Mouse (Mus musculus) gastrocnemius, adult 2 months (tissue): ENCODE measurements at regions not wholly inside any gene's neighbourhood (a gene's known extent, or its start where the extent isn't known, plus 50 kb on each side); places are given as distances from the start of the nearest gene placed in this dataset.
A peak's percentile ranks its signal among the peaks of the same experiment; 100 is the strongest.

Experiments
- DNase-seq: peaks from one replicate; pipeline ENCODE4 v3.0.0; 2022
- H3K27ac ChIP-seq: fragments of 200-600 bp; 2 replicates; pipeline ENCODE4 v1.8.1; 2022; ENCODE audit warnings: mild to moderate bottlenecking
- H3K4me3 ChIP-seq: fragments of 200-600 bp; 2 replicates; pipeline ENCODE4 v1.8.1; 2022; ENCODE audit warnings: mild to moderate bottlenecking, moderate library complexity
- CTCF ChIP-seq: fragments of 200-600 bp; IDR thresholded peaks from 2 replicates; pipeline ENCODE4 v1.8.1; 2022; ENCODE audit warnings: antibody characterized with exemption, mild to moderate bottlenecking, moderate library complexity
- intact Hi-C: fragments of 180-260 bp; cut with DNase I; formaldehyde crosslinking; loops from one replicate; pipeline ENCODE4 v1.15.1; 2025

DNA sequence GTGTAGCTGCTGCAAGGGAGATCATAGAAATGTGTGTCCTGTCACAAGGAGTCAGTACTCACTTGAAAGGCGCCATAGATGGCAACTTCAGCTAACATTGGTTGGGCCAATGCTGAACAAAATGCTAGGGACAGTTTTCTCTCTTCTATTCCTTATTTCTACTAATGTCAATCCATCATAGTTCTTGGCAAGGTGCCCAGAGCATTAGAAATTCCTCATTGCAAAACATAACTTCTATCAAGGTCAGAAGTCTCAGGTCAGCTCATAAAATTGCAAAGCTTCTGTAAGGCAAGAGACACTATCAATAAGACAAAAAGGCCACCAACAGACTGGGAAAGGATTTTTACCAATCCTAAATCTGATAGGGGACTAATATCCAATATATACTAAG lies 106.3 kb downstream of the D1Ertd622e start:
- no peak overlapping the region for H3K4me3 ChIP-seq
- intact Hi-C loops: no loop called here

DNA sequence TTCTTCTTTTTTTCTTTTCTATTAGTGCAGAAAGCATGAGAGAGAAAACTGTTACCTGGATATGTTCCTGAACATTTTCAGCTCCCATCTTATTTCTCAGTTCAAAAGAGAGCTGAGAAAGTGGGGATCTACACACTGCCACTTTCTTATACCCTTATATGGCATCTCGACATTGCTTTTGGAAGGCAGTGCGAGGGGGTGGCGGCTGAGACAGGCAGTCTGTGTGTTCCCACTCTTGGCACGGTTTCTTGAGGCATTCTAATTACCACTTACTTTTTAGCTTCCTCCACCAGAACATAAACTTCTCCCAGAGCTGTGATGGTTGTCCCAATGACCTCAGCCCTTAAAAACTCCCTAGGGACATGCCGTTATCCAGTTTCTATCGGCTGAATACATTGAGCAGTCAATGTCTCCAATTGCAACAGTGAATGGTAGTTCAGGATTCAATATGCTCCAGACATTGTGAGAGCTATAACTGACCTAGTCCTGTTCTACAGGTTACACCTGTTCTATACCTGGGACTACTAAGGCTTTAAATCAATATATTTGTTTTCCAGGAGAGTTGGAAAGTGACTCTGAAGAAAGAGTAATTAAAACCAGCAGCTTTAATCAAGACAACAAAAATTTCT lies 106.8 kb downstream of the D1Ertd622e start:
- intact Hi-C loops: no loop called here

More for the DNA sequence above, 106.3 kb downstream of the D1Ertd622e start:
- DNase-seq: no peak
- no peak overlapping the region for H3K27ac ChIP-seq
- TF ChIP-seq CTCF: no peak

DNA sequence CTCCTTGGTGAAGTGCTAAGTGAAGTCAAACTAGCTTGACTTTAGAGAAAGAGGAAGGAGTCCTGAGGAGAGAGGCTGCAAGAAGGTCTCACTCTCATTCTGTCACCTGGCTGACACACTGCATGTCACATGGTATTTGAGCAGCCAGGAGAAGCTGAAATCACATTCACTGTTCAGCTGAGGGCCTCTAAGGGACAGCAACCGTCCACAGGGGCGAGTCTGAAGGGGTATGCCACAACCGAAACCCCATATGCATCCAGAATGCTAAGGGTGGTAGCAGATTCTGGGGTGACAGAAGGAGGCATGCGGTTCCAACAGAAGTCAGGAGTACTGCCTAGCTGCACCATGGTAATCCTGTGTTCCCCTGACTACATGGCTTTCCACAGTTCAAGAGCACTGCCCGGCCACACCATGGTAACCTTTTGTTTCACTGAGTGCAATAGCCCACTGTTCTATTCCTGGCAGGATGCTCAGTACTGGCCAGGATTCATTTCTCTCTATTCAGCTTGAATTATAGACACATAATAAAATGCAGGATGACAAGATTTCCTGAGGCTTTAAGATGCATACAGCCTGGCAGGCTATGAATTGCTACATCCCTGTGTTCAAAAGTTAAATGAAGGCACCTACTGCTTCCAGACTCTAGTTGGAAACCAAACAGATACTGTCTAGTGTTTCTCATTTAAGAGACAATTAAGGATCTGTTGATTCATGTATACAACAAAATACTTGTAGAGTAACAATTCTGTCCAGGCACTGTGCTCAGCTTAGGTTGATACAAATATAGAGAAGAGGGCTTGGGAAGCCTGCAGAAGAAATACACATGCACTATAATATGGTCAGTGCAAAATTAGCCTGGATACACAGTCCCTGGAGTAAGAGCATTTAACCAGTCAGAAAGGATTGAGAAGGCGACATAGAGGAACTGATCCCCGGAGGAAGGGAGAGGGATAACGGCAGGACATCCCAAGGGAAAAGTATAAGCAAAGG lies 108.1 kb downstream of the D1Ertd622e start:
- TF ChIP-seq CTCF: no peak
- intact Hi-C loops: no loop called here
- Histone ChIP-seq H3K4me3 (no peak overlapping the region), H3K27ac (no peak overlapping the region)
- DNase-seq: no peak

More for the DNA sequence above, 106.8 kb downstream of the D1Ertd622e start:
- no peak for TF ChIP-seq CTCF
- Histone ChIP-seq H3K4me3 (no peak overlapping the region), H3K27ac (no peak overlapping the region)
- DNase-seq: no peak

DNA sequence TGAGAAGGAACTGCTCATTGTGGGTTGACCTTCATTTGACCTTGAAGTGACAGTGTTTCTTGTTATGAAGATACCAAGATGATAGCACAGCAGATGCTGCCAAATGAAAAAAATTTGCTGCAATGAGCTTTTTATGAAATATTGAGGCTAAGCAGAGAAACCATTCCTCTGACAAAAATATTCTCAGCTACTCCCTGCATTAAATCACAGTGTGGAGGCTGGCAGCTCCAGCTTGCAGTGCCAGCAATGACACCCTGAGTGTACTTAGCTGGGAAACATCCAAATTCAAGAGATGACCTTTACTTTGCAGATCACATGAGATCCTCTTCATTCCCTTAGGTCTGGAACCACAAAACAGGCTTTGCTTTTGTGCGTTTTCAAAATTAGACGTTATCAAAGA lies 109.0 kb downstream of the D1Ertd622e start:
- DNase-seq: no peak
- no peak overlapping the region for H3K27ac ChIP-seq
- intact Hi-C loops: no loop called here
- no peak overlapping the region for H3K4me3 ChIP-seq
- no peak for TF ChIP-seq CTCF

DNA sequence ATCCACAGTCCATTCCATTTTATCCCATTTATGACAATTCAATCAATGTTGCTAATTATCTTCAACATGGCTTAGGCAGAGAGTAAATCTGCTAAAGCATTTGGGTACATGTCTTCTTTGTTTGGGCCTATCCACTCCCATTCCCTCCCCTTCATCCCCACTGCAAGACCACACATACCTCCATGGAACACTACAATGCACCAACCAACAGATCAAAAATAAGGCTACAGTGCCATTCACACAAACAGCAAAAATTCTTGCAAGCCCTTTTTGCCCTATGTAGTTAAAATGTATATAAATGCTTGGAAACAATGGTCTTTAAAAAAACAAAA lies 120.7 kb downstream of the D1Ertd622e start:
- no peak for DNase-seq
- intact Hi-C loops: no loop called here
- TF ChIP-seq CTCF: no peak

DNA sequence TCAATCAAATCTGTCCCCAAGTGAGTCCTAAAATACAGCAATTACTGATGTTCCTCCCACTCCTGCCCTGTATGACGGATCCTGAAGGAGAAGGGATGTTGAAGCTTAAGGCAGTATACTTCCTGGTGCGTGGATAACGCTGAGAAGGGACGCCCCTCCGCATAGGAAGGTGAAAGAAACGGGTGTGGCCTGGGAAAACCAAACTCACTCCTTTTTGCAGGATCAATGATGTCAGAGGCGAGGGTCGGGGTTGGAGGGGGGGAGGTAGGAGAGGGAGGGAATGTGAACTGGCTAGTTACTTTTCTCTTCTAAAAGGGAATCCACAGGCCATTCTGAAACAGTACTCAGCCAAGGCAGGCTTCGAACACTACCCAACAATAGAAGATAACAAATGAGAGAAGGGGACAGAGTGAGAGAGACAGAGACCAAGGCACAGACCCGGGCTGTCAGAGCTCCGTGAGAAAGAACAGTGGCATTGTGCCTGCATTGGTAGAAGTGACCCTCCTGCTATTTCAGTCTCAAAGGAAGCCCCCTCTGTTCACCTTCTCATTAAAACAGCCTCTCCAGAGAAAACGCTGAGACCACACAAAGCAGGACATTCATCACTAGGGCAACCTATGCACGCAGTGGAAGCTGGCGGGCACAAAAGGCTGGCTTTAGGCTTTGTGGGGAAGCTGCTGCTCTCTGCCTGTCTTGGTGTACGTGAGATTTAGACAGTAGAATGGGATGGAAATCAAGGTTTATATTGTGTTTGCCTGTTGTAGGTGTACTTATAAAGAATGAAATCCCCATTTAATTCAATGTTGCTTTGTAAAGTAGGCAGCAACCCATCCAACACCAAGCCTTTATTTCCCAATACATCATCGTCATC lies 121.3 kb downstream of the D1Ertd622e start:
- no peak overlapping the region for H3K27ac ChIP-seq
- DNase-seq: no peak
- intact Hi-C loops: no loop called here
- TF ChIP-seq CTCF: no peak
- no peak overlapping the region for H3K4me3 ChIP-seq

More for the DNA sequence above, 120.7 kb downstream of the D1Ertd622e start:
- H3K27ac ChIP-seq: no peak overlapping the region
- no peak overlapping the region for H3K4me3 ChIP-seq

DNA sequence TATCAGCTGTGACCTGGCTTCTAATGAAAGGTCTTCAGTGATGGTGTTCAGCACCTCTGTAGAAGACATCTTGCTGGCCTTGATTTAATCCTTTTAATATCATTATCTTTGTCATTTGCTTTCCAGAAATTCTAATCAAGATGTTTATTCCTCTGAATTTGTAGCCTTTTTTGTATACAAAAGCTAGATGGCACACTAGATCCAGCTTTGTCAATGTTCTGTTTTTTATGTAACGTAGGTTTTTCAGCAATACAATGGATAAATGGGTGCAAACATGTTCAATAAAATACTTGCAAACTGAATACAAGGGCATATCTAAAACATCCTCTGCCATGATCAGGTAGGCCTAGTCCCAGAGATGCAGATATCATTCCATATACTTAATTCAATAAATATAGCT lies 165.0 kb downstream of the D1Ertd622e start:
- no peak overlapping the region for H3K27ac ChIP-seq
- intact Hi-C loops: loop anchor here (2.0 kb wide), 1 partner anchor 192 kb away; no protein-coding TSS in a partner anchor
- H3K4me3 ChIP-seq: no peak overlapping the region
- DNase-seq: no peak
- TF ChIP-seq CTCF: peak; percentile 52

DNA sequence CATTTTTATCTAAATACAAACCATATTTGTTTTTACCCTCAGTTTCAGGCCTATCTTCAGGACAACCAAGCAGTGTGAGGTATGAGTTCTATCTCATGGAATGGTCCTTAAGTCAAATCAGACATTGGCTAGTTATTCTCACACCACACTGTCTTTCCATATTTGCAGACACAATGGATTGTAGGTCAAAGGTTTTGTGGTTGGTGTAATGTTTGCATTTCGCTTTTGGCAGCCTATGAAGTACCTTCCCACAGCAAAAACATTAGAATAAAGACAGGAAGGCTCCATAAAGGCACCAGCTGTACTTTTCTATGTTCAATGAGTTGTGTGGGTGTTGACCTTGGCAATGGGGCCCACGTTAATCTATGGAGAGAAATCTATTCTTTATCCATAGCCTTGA lies 182.0 kb downstream of the D1Ertd622e start:
- H3K4me3 ChIP-seq: no peak overlapping the region
- H3K27ac ChIP-seq: no peak overlapping the region
- intact Hi-C loops: no loop called here
- TF ChIP-seq CTCF: no peak
- DNase-seq: no peak
